Comparison of ENCODE assay signal across 8 mouse cellular contexts in genomic region chr4:82538069-82538811, GRCm38 (mm10).
A peak's percentile ranks its signal among the peaks of the same experiment; 100 is the strongest.
DNase-seq lines count a peak whose midpoint lies in the region; ATAC-seq lines count a peak whose summit lies in the region.

No protein-coding gene starts in this region.

- H3K4me3 ChIP-seq in lung, embryonic 16.5 days (ENCODE audit: low read length), result peak overlapping the region; percentile 49
- peak overlapping the region; percentile 31 for H3K4me3 ChIP-seq in stomach, embryonic 15.5 days (replicated peaks)

- no peaks in the 10 kb centered on the region for H3K9me3 ChIP-seq in lung, embryonic 16.5 days (ENCODE audit: control insufficient read depth, low read length)
- H3K9me3 ChIP-seq in stomach, embryonic 15.5 days, result no peaks in the 10 kb centered on the region

- H3K36me3 ChIP-seq in lung, embryonic 16.5 days (ENCODE audit: control insufficient read depth, insufficient read depth, low read length), result no peaks in the 10 kb centered on the region
- H3K36me3 ChIP-seq in stomach, embryonic 15.5 days, result no peaks in the 10 kb centered on the region

- peaks cover 31% of the 10 kb centered on the region for H3K4me1 ChIP-seq in lung, embryonic 16.5 days (replicated peaks; ENCODE audit: control insufficient read depth, insufficient read depth, low read length)
- peaks cover 25% of the 10 kb centered on the region for H3K4me1 ChIP-seq in stomach, embryonic 15.5 days

- 0 out of 2 replicates have a peak, but pooled peaks have one; percentile 3 for ATAC-seq in lung, embryonic 16.5 days (ENCODE audit: low read depth)
- ATAC-seq in stomach, embryonic 15.5 days (ENCODE audit: insufficient read depth, low FRiP score, low read depth), result no peak

- peak; percentile 37 for DNase-seq in urinary bladder, postnatal 25 days (ENCODE audit: low spot score)
- DNase-seq in urinary bladder, postnatal 10 days (ENCODE audit: low spot score), result no peak
- DNase-seq in heart, adult 18-20 months, result peak; percentile 49 to 79
- peak; percentile 27 for DNase-seq in kidney, adult 9 months
- DNase-seq in left cerebral cortex, postnatal 14 days (ENCODE audit: low spot score in 2 of 2), result no peak
- DNase-seq in adipocyte (ENCODE audit: low spot score), result no peak

- peak overlapping the region; percentile 71 for H3K27ac ChIP-seq in lung, embryonic 16.5 days (ENCODE audit: low read length)
- no peak overlapping the region for H3K27ac ChIP-seq in stomach, embryonic 15.5 days

- intact Hi-C loops in left cerebral cortex, postnatal 14 days (cut with DNase I), result loop anchor here (1.0 to 5.0 kb wide), 2 partner anchors 41 to 50 kb away; no protein-coding TSS in a partner anchor

- peak overlapping the region; percentile 73 for H3K4me2 ChIP-seq in lung, embryonic 16.5 days (ENCODE audit: low read depth, low read length)
- peak overlapping the region; percentile 62 for H3K4me2 ChIP-seq in stomach, embryonic 15.5 days

- peak overlapping the region; percentile 76 for H3K9ac ChIP-seq in lung, embryonic 16.5 days (ENCODE audit: low read length)
- H3K9ac ChIP-seq in stomach, embryonic 15.5 days, result peak overlapping the region; percentile 29; the same call in 1 of the 2 replicates

- 5% methylated on average over 30 of the region's 30 CpGs for WGBS in lung, embryonic 16.5 days
- WGBS in stomach, embryonic 15.5 days, result 5% methylated on average over 30 of the region's 30 CpGs

- no peaks in the 10 kb centered on the region for H3K27me3 ChIP-seq in lung, embryonic 16.5 days (ENCODE audit: control insufficient read depth, insufficient read depth, low read depth, low read length)
- H3K27me3 ChIP-seq in stomach, embryonic 15.5 days (replicated peaks), result 0 out of 2 replicates have a peak, but pooled peaks cover 4% of the 10 kb centered on the region

Comparison
In these comparisons a context has a peak if more than half of its experiments do, and no peak if none do; other contexts are left out.
1. DNase-seq: peak in urinary bladder, postnatal 25 days (single experiment), heart, adult 18-20 months (2 of 2) and kidney, adult 9 months (single experiment); none in urinary bladder, postnatal 10 days (single experiment), left cerebral cortex, postnatal 14 days (0 of 2) and adipocyte (single experiment).